Mouse (Mus musculus) spleen, postnatal 14 days (tissue): ENCODE data around the gene Chd5.

ENCODE experiments used
- DNase-seq, 2 experiments: peaks; one replicate each; pipeline ENCODE4 v3.0.0; 2021 to 2022; ENCODE audit warnings: low spot score in 2 of 2

The Chd5 gene

GRCm38 (mm10) chr4:152353886-152354637 lies 15.6 kb downstream of the Chd5 start:
- no peak for DNase-seq

DNA sequence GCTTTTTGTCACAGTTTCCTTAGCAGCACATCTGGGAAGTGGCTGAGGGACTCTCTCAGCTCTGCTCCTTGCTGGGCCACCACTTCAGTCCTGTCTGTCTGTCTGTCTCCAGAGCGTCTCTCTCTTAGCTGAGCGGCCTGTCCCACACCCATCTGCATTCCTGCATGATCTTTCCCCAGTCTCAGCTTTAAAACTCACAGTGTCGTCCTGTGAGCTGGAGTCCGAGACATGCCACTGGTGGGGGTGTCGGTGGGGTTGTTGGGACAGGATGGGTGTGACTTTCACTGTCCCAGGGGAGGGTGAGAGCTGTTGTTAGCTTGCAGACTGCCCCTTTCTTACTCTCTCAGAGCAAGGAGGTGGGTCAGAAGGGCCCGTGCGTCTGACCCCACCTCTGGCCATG lies 17.2 kb downstream of the Chd5 start:
- no peak for DNase-seq

- no peak for DNase-seq
Observed at GRCm38 (mm10) chr4:152359700-152360099, 21.2 kb downstream of the Chd5 start.

DNA sequence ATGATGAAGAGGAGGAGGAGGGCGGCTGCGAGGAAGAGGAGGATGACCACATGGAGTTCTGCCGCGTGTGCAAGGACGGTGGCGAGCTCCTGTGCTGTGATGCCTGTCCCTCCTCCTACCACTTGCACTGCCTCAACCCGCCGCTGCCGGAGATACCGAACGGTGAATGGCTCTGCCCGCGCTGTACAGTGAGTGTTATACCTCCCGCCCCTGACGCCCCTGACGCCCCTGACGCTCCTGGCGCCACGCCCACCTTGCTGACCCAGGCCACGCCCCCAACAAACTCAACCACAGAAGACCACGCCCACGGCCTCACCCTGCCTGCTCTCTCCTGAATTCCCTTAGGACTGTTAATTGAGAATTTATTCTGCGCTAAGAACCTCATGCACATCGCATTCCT lies 22.4 kb downstream of the Chd5 start:
- no peak for DNase-seq

- DNase-seq: no peak
Observed at GRCm38 (mm10) chr4:152362180-152362579, 23.7 kb downstream of the Chd5 start.

DNA sequence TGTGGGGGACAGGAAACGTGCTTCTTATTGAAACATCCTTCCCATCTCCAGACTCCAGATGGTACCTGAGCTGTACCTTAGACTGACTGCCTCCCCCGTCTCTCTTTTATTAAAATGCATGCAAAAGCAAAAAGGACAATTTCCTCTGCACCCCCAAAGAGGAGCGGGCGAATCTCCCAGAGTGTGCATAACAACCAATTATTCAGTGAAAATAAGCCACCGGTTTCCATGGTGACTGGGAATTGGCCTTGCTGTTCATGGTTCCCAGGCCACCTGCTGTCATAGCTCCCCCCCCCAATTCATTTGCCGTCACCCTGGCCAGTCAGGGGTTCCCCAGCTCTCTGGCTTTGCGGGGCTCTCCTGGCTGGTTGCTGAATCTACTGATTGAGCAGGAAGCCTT lies 26.8 kb downstream of the Chd5 start:
- DNase-seq: no peak

- DNase-seq: no peak
Observed at GRCm38 (mm10) chr4:152382528-152383252, 44.2 kb downstream of the Chd5 start.

DNA sequence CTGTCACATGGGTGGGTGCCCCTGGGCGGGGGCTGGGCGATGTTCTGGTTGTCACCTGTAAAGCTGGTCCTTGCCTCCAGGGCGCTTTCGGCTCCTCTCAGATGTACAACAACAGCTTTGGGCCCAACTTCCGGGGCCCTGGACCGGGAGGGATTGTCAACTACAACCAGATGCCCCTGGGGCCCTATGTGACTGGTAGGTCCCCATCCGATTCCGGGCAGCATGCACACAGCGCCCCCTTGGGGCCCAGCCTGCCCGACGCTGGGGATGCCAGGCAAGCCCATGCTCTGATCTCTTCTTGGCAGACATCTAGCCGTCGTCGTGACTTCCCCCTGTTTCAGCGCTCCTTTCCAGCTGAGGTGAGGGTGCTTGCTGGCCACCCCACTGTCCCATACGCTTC lies 47.2 kb downstream of the Chd5 start:
- DNase-seq: no peak

DNA sequence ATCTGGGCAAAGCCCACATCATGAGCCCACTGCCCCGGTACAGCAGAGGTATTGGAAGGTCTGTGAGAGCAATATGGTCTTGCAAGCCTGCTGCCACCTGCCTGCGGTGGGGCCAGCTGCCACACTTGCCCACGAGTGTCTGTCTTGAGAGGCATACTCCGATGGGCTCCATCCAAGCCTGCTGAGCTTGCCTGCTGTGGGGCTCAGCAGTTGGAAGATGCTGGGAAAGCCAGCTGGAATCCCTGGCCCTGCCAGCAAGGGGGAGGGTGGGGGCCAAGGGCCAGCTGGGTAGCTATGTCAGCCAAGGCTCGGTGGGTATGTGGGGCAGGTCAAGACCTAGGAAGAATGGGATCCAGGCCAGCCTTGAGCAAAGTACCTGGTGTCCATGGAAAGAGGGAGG lies 53.7 kb downstream of the Chd5 start:
- no peak for DNase-seq

GRCm38 (mm10) chr4:152392627-152393026 lies 54.2 kb downstream of the Chd5 start:
- DNase-seq: no peak

GRCm38 (mm10) chr4:152398926-152399325 lies 60.5 kb downstream of the Chd5 start:
- DNase-seq: no peak

DNA sequence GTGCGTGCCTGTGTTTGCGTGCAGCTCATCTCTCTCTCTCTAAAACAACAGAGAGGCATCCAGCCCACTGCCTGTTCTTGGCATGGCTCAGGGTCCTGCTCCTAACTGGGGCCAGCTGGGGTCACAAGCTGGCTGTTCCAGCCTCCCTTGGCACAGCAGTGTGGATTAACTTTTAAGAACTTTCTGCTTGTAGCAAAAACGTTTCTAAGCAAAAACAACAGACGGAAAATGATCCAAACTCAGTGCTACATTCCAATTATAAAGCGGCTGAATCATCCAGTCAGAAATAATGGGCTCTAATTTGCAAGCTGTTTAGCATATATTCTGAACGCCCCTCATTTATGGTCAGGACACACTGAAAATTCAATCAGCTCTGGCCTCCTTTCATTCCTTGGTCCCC lies 66.7 kb downstream of the Chd5 start:
- DNase-seq: no peak

- DNase-seq: no peak
Observed at GRCm38 (mm10) chr4:152405671-152406201, 67.3 kb downstream of the Chd5 start.

DNA sequence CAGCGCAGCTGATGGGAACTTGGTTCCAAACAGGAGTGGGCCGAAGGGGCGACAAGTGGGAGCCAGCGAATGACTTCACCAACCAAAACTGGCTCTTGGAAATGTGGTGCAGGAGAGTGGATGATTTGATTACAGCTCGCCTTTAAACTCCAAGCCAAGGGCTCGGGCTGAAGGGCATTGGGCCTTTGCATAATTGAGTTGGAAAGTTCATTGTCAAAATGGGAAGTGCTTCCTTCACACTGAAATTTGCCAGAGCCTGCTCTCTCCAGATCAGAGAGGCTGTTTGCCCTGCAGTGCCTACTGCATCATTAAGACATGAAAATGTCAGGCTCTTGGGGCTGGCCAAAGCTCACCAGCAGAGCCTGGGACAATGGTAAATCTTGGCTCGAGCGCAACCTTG lies 68.1 kb downstream of the Chd5 start:
- no peak for DNase-seq

DNA sequence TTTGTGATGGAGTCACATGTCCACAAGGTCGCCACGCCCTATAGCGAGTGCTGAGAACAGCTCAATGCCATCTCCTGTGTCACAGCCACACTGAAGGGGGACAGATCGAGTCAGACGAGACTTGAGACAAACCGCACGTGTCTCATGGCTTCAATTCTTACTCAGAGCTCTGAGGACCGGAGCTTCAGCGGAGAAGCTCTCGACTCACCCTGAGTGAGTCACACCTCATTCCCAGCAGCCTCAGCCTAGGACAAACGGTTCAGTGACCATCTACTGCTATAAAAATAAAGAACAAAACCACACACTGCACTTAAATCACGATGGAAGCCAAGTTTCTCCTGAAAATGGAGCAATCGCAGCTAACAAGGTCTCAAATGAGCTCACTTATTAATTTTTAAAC lies 72.5 kb downstream of the Chd5 start:
- no peak for DNase-seq

DNA sequence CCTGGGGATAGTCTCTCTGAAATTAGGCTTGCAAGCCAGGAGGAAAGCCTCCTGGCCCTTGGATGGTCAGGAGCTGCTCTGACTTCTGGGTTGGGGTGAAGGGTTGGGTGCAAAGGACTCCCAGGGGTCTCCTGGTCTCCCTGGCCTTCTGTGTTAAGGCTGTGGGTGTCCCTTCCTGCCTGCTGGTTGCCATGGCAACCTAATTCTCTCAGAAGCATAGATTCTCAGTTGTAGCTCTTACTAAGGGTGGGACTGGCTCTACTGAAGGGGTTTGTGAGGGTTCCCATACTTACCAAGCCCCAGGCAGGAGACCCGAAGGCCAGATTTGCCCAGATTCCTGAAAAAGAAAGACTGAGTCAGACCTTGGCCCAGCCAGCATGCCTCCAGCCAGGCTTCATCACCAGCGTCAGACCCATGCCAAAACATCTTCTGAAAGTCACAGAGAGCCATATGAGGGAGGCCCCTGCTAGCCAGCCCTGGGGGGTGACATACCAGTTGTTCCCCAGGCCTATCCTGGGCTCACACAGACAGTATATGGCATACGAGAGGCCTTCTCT lies 74.2 kb downstream of the Chd5 start:
- DNase-seq: no peak

- no peak for DNase-seq
Observed at GRCm38 (mm10) chr4:152418229-152419060, 80.0 kb downstream of the Chd5 start.

DNA sequence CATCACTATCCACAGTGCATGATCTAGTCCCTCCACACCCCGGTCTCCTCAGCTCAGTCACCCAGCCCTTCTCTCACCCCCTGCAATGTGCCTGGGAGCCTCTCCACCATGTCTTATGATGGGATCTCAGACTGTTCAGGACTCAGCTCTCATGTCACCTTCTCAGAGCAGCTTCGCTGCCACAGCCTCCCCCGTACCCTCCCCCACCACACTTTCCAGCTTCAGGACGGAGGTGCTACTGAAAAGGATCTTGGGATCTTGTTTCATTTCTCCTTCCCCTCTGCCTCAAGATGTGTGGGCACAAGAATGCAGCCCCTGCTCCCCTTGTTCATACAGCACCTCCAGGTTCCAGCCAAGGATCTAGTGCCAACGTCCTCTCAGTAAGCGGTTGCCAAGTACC lies 85.1 kb downstream of the Chd5 start:
- no peak for DNase-seq

- DNase-seq: no peak
Observed at GRCm38 (mm10) chr4:152424341-152424740, 85.9 kb downstream of the Chd5 start.

DNA sequence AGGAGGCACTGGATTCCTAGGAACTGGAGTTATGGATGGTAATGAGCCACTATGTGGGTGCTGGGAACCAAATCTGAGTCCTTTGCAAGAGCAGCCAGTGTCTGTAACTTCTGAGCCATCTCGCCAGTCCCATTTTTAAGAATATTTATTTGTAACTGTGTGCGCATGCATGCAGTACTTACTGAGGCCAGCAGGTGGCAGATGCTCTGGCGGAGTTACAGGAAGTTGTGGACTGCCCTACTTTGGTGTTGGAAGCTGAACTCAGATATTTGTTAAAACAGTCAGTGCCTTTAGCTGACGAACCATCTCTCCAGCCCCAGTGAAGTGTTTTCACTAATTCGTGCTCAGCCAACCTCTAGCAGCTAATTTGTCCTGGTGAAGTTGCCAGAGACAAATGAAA lies 86.5 kb downstream of the Chd5 start:
- DNase-seq: no peak

DNA sequence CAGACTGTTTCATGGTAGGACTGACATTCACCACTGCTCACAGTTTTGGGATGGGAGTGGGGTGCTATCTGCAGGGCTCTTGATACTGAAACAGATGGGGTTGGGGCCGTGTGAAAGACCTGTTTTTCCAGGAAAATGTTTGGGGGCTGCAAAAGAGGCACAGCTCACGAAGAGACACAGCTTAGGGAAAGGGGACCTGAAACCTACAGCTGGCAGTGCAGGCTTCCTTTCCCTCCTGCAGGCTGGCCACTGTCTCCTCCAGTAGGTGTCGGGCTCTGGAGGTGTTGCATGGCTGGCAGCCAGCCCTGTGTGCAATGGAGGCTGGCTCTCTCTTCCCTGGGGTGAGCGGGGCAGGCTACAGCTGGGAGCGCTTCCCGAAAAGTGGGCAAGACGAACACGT lies 89.8 kb downstream of the Chd5 start:
- DNase-seq: no peak

GRCm38 (mm10) chr4:152432308-152432707 lies 93.9 kb downstream of the Chd5 start:
- no peak for DNase-seq
